Mouse (Mus musculus): ENCODE data around the gene Sdhaf1.

The Sdhaf1 gene

DNA sequence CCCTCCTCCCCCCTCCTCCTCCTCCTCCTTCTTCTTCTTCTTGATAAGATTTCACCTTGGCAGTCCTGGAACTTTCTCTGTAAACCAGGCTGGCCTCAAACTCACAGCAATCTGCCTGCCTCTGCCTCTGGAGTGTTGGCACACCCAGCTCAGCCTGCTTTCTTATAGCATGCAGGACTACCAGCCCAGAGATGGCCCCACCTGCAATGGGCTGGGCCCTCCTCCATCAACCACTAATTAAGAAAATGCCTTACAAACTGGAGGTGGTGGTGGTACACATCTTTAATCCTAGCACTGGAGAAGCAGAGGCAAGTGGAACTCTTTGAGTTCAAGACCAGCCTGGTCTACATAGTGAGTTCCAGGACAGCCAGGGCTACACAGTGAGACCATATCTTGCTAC is 2.7 kb upstream of the Sdhaf1 start:
- no peak for DNase-seq (ENCODE audit: low spot score in 2 of 2)

DNA sequence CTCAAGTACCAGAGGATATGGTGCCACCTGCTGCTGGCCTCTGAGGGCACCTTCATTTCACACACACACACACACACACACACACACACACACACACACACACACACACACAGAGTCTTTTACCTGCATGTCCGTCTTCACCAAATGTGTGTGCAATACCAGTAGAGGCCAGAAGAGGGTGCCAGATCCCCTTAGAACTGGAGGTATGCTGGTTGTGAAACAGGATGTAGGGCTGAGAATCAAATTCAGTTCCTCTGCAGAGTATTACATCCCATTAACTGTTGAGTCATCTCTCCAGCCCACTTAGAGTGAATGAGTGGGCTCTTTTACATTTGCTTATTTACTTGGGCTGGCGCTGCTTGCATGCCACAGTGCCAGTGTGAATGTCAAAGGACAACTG is 1.7 kb upstream of the Sdhaf1 start:
- peak; percentile 54 to 80 for DNase-seq (ENCODE audit: low spot score in 2 of 2)

DNA sequence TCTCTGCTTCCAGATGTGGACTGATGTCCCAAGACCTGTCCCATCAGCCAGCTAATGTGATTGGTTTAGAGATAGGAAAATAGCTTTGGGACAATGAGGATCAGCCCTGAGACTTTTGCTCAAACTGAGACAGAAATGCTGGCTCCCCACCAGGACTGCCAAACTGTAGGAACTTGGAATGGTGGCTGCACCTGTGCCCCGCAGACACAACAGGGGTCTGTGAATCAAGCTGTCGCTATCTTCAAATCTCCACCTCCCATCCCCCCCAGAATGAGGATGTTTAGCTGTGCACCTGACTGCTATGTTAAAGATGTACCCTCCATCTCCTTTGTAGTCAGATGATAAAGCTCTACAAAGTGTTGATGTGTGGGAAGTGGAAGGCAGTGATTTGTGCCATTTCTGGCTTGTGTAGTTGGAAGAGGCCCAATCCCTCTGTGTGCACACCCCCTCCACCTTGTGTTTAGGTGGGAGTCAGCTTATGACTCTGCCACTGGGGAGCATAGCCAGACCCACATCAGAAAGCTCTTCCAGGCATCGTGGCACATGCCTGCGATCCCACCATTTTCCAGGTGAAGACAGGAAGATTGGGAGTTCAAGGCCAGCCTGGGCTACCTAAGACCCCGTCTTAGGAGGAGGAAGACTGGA is 727 bp upstream of the Sdhaf1 start:
- no peak for DNase-seq (ENCODE audit: low spot score in 2 of 2)

DNA sequence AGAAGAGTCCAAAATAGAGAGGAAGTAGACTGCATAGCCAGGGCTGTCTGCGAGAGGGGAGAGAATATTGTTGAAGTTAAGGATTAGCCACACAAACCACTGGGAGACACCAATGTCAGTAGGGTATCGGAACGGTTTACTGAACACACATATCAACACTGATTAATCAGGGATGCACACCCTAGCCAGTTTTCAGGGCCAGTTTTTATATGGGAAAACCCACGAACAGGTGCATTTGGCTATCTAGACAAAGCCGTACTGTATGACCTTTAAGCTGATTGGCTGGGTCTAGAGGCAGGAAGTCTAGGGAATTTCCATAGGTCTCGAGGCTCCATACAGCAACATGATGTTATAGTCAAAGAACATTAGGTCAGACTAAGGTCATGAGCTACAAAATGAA is 830 bp downstream of the Sdhaf1 start:
- no peak for DNase-seq (ENCODE audit: low spot score in 2 of 2)

DNA sequence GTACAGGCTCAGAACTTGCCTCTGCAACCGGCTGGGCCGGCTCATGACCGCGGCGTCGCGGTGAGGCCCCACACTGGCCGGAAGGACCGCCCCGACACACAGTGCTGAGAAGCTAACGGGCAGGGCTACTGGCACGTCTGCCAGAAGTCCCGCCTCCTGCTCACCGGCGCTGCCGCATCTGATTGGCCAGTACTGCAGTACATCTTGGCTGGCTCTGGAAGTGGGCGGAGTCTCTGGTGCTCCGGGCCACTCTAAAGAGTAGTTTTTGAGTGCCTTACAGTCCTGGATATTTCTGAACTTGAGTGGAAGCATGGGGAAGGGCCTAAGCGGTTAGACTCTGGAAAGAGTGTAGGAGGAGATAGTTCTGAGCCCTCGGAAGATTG is 1.4 kb downstream of the Sdhaf1 start:
- peak; percentile 90 to 98 for DNase-seq (ENCODE audit: low spot score in 2 of 2)

DNA sequence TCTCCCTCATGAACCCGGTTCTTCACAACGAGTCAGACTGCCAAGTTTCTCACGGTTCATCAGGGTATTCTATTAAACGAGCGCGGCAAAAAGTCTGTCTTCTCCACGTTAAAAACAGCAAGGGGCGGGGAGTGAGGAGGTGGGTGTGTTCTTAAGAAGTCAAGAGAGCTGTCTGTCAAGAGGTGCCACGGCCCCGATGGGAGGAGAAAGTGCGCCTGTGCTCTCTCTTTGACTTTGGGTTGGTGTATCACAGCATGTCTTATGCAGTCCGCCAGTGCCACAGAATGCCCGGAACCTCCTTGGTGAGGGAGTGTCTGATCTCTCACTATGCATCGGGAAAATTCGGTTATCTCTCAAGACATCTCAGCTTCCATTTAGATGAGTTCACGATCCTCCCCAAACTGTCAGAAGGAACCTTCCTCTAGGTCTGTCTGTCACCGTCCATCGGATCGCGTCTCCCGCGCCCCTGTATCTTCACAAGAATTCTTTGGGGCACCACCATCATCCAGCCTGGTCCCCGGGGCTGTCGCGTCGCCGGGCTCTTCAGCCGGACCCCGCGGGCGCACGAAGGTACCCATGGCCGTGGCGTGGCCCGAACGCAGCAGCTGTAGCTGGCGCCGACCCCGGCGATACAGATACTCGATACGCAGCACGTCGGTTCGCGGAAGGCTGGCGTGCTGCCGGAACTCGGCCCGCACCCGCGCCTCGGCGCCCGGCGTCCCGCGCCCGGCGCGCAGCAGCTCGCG is 2.0 kb downstream of the Sdhaf1 start, which contains the start of gene E130208F15Rik:
Gene E130208F15Rik (plus strand): TSS at position 202 of the 746 bp plus-strand sequence.
- DNase-seq (ENCODE audit: low spot score in 2 of 2), result peak; percentile 53 to 80

DNA sequence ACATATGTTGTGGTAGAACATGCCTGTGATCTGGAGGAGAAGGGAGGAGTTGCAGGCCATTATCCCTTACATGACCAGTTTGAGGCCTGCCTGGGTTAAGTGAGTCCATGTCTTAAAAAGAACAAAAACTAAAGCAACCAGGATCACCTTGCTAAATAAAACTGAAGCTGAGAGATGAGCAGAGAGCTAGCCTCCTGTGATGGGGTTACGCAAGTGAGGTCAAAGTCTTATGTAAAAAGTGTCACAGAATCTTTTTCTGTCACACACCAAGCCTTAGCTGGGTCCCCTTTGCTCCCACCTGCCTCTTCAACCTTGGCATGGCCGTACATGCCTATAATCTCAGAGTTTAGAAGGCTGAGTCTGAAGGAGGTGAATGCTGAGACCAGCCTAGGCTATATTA is 2.7 kb downstream of the Sdhaf1 start:
- no peak for DNase-seq (ENCODE audit: low spot score in 2 of 2)

DNA sequence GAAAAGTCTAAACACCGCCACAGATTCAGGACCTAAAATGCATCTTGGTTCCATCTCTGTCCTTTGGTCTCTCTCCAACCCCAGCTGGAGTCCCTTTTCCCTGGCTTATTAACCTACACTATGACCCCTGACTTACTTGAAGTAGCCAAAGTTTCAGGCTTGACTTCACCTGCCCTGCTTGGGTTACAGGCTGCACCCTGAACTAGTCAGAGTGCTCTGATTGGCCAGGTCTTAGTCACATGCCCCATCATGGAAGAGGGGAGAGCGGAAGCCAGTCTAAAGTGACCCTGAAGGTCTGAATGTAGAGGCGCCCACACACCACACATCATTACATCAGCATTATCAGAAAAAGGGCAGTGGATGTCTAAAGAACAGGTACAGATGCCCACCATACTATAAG is 5.6 kb downstream of the Sdhaf1 start:
- no peak for DNase-seq (ENCODE audit: low spot score in 2 of 2)

DNA sequence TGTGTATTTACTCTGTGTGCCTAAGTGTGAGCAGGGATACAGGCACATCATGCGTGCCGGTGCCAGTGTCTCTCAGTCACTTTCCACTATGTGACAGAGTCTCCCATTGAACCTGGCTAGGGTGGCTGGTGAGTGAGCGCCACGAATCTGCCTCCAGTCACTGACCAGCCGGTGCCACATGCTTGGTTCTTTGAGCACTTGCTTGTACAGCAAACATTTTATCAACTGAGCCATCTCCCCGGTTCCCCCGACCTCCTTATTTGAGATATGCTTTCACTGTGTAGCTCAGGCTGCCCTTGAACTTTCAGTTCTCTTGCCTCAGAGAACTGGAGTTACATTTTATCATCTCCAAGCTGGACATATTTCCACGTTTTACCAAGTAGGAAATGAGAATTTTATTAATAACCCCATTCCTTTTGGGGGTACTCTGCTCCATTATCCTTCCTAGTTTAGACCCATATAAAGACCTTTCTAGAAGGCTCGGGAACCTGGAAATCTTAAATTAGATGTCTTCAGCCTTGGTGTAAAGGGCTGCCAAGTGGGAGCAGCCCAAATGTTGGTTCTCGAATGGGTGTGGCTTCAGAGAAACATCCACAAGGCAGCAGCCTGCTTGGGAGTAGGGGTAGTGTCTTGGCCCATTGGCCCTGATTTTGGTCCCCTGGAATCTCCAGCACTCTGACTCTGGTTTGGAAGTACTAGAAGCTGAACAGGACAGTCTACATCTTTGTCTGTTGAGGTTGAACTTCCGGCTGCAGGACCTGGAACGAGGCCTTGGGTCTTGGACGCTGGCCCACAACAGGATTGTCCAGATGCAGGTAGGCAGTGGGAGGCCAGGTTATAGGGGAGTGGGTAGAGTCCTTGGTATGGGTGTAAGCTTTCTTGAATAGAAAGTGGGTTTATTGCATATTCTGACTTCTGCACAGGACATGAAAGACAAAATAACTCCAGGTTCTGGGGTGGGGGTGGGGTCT is 7.9 kb downstream of the Sdhaf1 start:
- DNase-seq (ENCODE audit: low spot score in 2 of 2), result no peak

DNA sequence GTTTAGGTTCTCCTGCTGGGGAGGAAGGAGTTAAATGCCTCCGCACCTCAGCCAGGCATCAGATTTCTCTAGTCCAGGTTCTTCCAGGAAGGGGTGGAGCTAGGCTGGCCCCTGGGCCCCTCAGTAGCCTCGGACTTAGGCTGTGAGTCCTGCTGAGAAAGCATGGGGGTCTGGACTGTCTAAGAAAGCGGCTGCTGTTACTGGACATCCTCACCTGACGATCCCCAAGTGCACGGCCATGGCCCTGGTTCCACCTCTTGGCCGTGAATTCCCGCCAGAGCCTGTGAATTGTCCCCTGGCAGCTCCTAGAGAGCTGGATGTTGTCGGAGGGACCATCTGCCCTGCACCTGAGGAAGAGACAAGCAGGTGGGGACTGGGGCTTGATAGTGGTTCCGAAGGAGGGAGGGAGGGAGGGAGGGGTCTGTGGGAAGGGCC is 9.0 kb downstream of the Sdhaf1 start, which contains the start of gene Syne4:
Gene Syne4 (plus strand): TSS at position 87 of the 435 bp plus-strand sequence.
- no peak for DNase-seq (ENCODE audit: low spot score in 2 of 2)

DNA sequence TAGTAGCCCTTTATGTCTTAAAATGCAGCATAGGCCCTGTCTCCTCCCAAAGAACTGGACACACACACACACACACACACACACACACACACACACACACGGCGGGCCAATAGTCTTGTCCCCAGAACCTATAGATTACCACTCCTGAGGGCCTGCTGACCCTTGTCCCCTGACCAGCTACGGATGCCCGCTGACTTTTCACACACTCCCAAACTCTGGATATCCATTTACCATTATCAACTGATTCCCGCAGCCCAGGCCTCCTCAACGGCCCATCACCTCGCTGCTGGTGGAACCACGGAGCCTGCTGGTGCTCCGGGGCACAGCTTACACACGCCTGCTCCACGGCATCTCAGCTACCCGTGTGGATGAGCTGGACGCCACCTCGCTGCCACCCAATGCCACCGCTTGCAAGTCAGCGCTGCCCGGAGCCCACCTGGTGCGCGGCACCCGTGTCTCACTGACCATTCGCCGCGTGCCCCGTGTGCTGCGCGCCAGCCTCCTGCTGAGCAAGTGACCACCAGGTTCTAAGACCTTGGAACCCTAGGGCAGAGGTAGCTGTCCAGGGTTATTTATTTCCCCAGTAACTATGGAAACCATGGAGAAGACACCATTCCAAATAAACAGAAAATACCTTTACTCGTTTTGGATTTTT is 9.9 kb downstream of the Sdhaf1 start:
- DNase-seq (ENCODE audit: low spot score in 2 of 2), result no peak

DNA sequence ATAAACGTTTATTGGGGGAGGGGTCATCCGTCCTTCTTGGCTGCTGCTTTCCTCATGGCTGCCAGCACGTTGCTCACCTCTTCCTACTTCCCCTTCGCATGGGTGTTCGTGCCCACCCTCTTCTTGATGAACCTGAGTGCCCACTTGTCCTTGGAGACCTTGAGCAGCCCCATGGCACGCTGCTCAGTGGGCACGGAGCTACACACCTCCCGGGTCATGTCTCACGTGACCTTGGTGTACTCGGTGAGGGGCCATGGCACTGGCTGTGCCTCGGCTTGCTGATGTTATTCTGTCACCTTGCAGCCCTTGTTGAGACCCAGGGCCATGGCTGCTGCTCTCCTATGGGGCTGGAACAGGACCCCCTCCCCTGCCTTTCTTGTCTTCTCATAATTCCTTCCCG is 13.6 kb downstream of the Sdhaf1 start:
- DNase-seq (ENCODE audit: low spot score in 2 of 2), result no peak

DNA sequence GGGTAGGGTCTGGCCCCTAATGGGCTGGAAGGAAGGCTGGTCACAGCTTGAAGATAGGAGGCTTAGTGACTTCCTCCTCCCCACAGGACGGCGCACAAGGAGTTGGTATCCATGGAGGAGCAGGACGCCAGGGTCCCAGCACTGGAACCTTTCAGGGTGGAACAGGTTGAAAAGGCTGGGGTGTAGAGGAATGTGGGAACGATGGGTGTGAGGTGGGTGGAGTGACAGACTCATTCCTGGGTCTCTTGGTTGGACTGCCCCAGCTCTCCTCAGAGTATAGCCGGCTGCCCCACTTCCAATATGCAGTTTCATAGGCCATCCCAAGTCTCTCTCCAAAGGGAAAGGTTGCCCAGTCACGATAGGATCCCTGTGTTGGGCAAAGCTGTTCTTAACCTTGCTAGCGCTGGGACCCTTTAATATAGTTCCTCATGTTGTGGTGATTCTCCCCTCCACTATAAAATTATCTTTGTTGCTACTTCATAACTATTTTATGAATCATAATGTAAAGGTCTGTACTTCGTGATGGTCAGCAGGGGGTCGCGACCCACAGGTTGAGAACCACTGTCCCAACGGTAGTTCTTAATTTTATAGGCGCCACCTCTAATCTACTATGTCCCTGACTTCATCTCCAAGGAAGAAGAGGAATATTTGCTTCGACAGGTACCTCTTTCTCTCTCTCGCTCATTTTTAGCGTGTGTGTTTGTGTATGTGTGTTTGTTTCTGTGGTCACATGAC is 14.1 kb downstream of the Sdhaf1 start:
- no peak for DNase-seq (ENCODE audit: low spot score in 2 of 2)

DNA sequence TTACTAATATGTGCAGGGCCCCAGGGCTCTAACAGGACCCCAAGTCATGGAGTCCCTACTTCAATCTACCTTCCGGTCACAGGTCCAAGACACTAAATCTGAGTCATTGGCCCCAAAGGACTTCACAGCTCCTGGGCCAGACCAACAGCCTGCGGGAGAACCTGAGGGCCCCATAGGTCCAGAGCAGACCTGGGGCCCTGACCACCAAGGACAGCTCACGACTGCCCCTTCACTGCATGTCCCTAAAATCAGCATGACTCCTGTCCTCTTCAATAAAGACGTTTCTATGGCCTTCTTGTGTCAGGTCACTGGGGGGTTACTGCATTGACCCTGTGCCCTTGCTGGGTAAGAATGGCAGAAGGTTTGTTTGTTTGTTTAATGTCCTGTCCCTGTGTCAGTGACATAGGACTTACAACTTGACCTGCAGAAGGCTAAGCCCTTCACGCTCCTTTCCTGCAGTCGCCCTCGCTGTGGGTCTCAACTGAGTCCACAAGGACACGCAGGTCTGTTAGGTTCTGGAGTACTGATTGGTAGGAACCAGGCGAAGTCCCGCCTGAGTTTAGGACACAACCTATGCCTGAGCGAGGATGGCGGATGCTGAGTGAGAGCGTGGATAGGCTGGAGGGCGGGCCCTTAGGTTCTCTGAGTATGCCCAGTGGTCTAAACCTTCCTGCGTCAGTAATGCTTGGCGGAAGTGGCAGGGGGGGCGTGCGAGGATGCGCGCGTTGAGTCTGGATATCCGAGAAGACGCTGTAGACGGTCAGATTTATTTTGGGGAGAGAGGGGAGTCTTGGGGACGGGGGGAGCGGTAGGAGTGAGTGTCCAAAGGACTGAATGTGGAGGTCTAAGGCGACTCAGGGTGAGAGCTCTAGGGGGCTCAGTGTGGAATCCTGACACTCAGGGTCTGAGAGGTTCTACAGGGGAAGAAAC is 15.4 kb downstream of the Sdhaf1 start, which contains the start of gene Alkbh6:
Gene Alkbh6 (plus strand): TSS at position 642 of the 930 bp plus-strand sequence.
- peak; percentile 53 to 89 for DNase-seq (ENCODE audit: low spot score in 2 of 2)

DNA sequence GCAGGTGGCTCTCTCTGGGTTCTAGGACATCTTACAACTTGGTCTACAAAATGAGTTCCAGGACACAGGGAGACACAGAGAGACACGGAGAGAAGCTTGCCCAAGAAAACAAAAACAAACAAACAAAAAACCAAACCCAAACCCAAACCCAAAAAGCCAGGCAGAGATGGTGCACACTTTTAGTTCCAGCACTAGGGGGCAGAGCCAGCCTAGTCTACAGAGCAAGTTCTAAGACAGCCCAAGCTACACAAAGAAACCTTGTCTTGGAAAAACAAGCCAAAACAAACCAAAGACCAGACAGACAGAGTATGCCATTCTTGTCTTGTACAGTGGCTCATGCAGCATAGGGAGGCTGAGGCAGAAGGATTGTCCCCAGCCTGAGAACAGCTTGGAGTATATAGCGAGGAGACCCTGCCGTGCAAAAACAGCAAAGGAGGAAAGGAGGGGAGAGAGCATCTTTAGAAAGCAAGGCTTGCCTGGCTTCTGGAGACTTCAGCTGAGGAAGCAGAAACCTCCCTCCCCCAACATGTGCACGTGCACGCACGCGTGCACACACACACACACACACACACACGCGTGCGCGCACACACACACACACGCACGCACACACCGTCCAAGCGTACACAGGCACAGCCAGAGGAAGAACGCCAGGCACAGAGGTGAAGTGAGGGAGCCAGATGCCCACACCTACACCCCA is 17.5 kb downstream of the Sdhaf1 start:
- DNase-seq (ENCODE audit: low spot score in 2 of 2), result no peak

DNA sequence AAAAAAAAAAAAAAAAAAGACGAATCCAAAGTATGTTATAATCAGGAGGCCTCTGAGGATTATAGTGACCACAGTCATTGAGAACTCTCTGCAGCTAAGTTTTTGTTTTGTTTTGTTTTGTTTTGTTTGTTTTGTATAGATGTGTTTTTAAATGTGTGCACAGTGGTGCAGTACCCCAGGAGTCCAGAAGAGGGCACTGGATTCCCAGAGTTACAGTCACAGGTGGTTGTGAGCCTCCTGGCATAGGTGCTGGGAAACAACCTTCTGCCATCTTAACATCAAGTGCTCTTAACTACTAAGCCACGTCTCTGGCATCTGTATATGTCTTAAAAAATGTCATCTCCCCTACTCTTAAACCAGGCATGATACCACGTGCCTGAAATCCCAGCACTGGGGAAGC is 22.8 kb downstream of the Sdhaf1 start:
- peak in 1 of 2 experiments; percentile 55 for DNase-seq (ENCODE audit: low spot score in 2 of 2)

DNA sequence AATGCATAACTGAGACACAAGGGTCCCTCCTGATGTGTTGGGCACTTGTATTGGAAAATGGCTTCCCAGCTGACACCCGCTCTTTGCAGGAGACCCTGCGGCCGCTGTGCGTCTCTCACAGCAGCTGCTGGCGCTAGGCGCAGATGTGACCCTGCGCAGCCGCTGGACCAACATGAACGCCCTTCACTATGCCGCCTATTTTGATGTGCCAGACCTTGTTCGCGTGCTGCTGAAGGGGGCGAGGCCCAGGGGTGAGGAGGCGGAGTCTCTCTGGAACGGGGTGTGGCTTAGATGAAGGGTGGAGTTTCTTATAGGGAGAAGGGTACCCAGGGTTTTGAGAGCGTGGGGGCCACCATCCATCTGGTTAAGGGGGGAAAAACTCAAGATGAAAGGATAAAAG is 26.4 kb downstream of the Sdhaf1 start:
- DNase-seq (ENCODE audit: low spot score in 2 of 2), result no peak

DNA sequence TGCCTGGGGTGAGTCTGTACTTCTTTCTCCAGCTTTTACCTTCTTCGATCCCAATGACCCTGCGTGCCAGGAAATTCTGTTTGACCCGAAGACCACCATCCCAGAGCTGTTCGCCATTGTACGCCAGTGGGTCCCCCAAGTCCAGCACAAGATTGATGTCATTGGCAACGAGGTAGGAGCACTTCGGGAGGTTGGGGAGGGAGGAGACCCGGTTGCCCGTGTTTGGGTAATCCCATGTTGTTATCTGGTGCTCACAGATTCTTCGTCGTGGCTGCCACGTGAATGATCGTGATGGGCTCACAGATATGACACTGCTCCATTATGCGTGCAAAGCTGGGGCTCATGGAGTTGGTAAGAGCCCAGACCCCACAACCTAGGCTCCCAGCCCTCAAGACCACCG is 26.9 kb downstream of the Sdhaf1 start:
- no peak for DNase-seq (ENCODE audit: low spot score in 2 of 2)

DNA sequence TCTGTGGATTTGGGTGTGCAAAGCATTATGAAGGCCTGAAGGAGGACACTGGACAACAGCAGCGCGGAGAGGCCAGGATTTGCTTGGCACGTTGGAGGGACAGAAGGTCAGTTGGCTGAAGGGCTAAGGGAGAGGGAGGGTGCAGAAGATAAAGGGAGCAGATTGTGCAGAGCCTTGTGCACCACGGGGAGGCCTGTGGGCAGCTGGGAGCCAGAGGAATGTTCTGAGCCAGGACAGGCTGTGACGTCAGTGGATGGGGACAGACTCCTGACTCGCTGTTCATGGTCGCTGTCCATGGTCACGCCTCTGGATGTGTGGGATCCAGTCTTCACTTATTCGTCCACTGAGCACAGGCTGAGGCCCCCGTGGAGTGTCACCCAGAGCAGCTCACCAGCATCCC is 28.6 kb downstream of the Sdhaf1 start:
- no peak for DNase-seq (ENCODE audit: low spot score in 2 of 2)

All from spleen, postnatal 10 days (tissue).